Mouse (Mus musculus): ENCODE measurements at regions not wholly inside any gene's neighbourhood (a gene's known extent, or its start where the extent isn't known, plus 50 kb on each side); places are given as distances from the start of the nearest gene placed in this dataset.
A peak's percentile ranks its signal among the peaks of the same experiment; 100 is the strongest.
"Not testable (repeated sequence)": the region's sequence is repeated elsewhere in the genome, so short reads cannot be mapped to it uniquely, and the experiment has no call there.

DNA sequence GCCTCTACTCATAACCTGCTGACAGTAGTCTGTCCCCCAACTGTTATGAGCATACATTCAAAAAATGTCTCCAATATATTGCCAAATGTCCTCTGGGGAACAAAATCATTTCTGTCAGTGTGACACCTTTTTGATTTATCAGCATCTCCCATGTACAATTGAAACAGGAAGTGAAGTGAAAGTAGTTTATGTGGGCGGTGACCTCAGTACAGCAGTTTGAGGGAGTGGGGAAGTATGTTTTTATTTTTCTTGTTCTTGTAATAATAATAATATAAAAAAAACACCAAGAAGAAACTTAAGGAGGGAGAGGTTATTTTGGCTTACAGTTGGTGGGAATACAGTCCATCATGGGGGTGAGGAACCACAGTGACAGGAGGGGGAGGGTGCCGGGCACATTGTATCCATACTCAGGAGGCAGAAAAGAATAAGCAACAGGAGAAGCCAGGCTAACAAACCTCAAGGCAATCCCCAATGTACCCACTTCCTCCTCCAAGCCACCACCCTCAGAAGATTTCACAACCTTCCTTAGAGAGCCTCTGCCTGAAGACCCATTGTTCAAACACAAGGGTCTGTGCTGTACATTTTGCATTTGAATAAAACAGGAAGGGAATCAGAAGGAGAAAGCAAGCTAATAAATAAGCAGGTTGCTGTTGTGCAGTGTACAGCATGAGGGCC lies 93.7 kb upstream of the Plcl2 start:
- ATAC-seq (ENCODE audit: insufficient number of reproducible peaks, insufficient read depth, low FRiP score, low read depth), result no peak
- WGBS, result 94% methylated on average over 2 of the region's 2 CpGs
- no peaks in the 10 kb centered on the region for H3K4me1 ChIP-seq (ENCODE audit: control insufficient read depth in 2 of 2, insufficient read depth in 2 of 2, low read length in 2 of 2)

DNA sequence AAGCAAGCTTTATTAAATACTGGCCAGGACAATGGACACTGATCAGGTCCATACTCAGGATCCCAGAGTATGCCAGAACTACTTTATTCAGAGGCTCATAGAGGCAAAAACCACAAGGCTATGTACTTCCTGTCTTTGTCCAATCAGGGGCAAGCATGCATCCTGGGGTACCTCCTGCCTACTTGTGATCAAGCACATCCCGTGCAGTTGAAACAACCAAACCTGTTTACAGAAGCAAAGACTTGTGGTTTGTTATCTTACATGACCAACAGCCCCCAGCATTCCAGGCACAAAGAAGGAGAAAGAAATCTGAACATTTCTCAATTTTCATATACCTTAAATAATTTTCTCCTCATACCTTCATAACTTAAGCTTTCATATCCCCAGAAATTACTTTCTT lies 93.1 kb upstream of the Plcl2 start:
- peaks cover 4% of the 10 kb centered on the region; the same call in 1 of the 2 replicates for H3K9me3 ChIP-seq (ENCODE audit: control insufficient read depth, low read length)
- no peaks in the 10 kb centered on the region for H3K36me3 ChIP-seq (ENCODE audit: control insufficient read depth, insufficient read depth, low read length)
- no peak overlapping the region for H3K9ac ChIP-seq (ENCODE audit: low read length)
- H3K27ac ChIP-seq (replicated peaks in 1 of 2; ENCODE audit: control insufficient read depth in 1 of 2, insufficient read depth in 1 of 2, low read depth in 2 of 2, low read length in 2 of 2), result no peak overlapping the region
- H3K4me2 ChIP-seq (ENCODE audit: low read length), result no peak overlapping the region
- H3K4me1 ChIP-seq (ENCODE audit: control insufficient read depth in 2 of 2, insufficient read depth in 2 of 2, low read length in 2 of 2), result no peaks in the 10 kb centered on the region
- H3K27me3 ChIP-seq (ENCODE audit: control insufficient read depth, insufficient read depth, low read length), result no peaks in the 10 kb centered on the region
- H3K4me3 ChIP-seq (ENCODE audit: control insufficient read depth in 1 of 2, insufficient read depth in 1 of 2, low read depth in 1 of 2, low read length in 2 of 2), result no peak overlapping the region
- no peak for ATAC-seq (ENCODE audit: insufficient number of reproducible peaks, insufficient read depth, low FRiP score, low read depth)
- 57% methylated on average over 1 of the region's 1 CpGs for WGBS

More for the DNA sequence above, 93.7 kb upstream of the Plcl2 start:
- Histone ChIP-seq H3K4me3 (ENCODE audit: control insufficient read depth in 1 of 2, insufficient read depth in 1 of 2, low read depth in 1 of 2, low read length in 2 of 2) (no peak overlapping the region), H3K9me3 (ENCODE audit: control insufficient read depth, low read length) (peaks cover 4% of the 10 kb centered on the region; the same call in 1 of the 2 replicates), H3K36me3 (ENCODE audit: control insufficient read depth, insufficient read depth, low read length) (no peaks in the 10 kb centered on the region), H3K9ac (ENCODE audit: low read length) (no peak overlapping the region), H3K4me2 (ENCODE audit: low read length) (no peak overlapping the region), H3K27ac (replicated peaks in 1 of 2; ENCODE audit: control insufficient read depth in 1 of 2, insufficient read depth in 1 of 2, low read depth in 2 of 2, low read length in 2 of 2) (no peak overlapping the region), H3K27me3 (ENCODE audit: control insufficient read depth, insufficient read depth, low read length) (no peaks in the 10 kb centered on the region)

DNA sequence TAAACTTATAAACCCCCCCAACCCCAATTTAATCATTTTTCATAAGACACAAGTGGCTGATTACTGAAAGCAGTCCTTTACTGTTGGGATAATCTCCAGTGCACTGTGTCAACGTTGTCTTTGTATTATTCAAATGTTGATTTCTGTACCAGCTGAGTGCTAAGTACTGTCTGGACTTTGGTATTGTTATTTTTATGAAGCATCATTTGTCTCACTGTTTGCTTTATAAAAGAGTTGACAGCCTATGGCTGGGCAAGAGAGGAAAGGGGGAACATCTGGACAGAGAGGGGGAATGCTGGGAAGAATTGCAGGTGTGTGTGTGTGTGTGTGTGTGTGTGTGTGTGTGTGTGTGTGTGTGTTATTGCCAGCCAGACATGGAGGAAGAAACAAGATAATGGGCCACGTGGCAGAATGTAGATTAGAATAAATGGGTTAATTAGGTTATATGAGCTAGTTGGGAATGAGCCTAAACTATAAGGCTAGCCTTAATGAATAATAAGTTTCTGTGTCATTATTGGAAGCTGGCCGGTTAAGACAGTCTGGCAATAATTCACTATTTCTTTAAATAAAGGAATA lies 92.6 kb upstream of the Plcl2 start:
- Histone ChIP-seq H3K4me1 (ENCODE audit: control insufficient read depth in 2 of 2, insufficient read depth in 2 of 2, low read length in 2 of 2) (no peaks in the 10 kb centered on the region), H3K4me3 (ENCODE audit: control insufficient read depth in 1 of 2, insufficient read depth in 1 of 2, low read depth in 1 of 2, low read length in 2 of 2) (no peak overlapping the region), H3K36me3 (ENCODE audit: control insufficient read depth, insufficient read depth, low read length) (no peaks in the 10 kb centered on the region), H3K4me2 (ENCODE audit: low read length) (no peak overlapping the region), H3K27ac (replicated peaks in 1 of 2; ENCODE audit: control insufficient read depth in 1 of 2, insufficient read depth in 1 of 2, low read depth in 2 of 2, low read length in 2 of 2) (no peak overlapping the region), H3K27me3 (ENCODE audit: control insufficient read depth, insufficient read depth, low read length) (no peaks in the 10 kb centered on the region), H3K9ac (ENCODE audit: low read length) (no peak overlapping the region), H3K9me3 (ENCODE audit: control insufficient read depth, low read length) (peaks cover 4% of the 10 kb centered on the region; the same call in 1 of the 2 replicates)
- WGBS, result 67% methylated on average over 3 of the region's 3 CpGs
- no peak for ATAC-seq (ENCODE audit: insufficient number of reproducible peaks, insufficient read depth, low FRiP score, low read depth)

DNA sequence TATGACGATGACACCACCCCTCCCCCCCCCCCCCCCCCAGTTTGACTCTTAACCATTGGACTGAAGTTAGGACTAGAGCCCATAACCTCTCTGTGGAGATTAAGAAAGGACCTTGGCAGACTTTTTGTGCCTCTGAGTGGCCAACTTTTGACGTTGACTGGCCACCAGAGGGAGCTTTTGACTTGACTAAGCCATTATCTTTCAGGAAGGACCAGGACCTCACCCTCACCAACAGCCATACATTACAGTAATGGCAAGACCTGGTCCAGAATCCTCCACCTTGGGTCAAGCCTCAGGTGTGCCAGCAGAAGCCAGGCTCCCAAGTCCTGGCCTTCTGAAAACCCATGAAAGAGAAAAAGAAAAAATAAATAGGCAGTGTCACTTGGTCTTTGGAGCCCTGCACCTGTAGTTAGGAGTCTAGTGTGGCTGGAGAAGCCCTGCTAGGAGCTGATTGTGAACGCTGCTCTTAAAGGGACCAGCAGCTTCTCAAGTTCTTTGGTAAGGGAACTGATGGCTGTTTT lies 90.3 kb upstream of the Plcl2 start:
- no peak for ATAC-seq (ENCODE audit: insufficient number of reproducible peaks, insufficient read depth, low FRiP score, low read depth)

GRCm38 (mm10) chr17:50419551-50419950 lies 89.7 kb upstream of the Plcl2 start:
- not testable (repeated sequence) for H3K4me3 ChIP-seq (ENCODE audit: control insufficient read depth in 1 of 2, insufficient read depth in 1 of 2, low read depth in 1 of 2, low read length in 2 of 2); H3K4me1 ChIP-seq (ENCODE audit: control insufficient read depth in 2 of 2, insufficient read depth in 2 of 2, low read length in 2 of 2); H3K9me3 ChIP-seq (ENCODE audit: control insufficient read depth, low read length); H3K36me3 ChIP-seq (ENCODE audit: control insufficient read depth, insufficient read depth, low read length); H3K9ac ChIP-seq (ENCODE audit: low read length); H3K27me3 ChIP-seq (ENCODE audit: control insufficient read depth, insufficient read depth, low read length); H3K27ac ChIP-seq (replicated peaks in 1 of 2; ENCODE audit: control insufficient read depth in 1 of 2, insufficient read depth in 1 of 2, low read depth in 2 of 2, low read length in 2 of 2); ATAC-seq (ENCODE audit: insufficient number of reproducible peaks, insufficient read depth, low FRiP score, low read depth); H3K4me2 ChIP-seq (ENCODE audit: low read length)

More for the DNA sequence above, 90.3 kb upstream of the Plcl2 start:
- Histone ChIP-seq H3K4me3 (ENCODE audit: control insufficient read depth in 1 of 2, insufficient read depth in 1 of 2, low read depth in 1 of 2, low read length in 2 of 2) (no peak overlapping the region), H3K9me3 (ENCODE audit: control insufficient read depth, low read length) (peaks cover 4% of the 10 kb centered on the region; the same call in 1 of the 2 replicates), H3K36me3 (ENCODE audit: control insufficient read depth, insufficient read depth, low read length) (no peaks in the 10 kb centered on the region), H3K9ac (ENCODE audit: low read length) (no peak overlapping the region), H3K27ac (replicated peaks in 1 of 2; ENCODE audit: control insufficient read depth in 1 of 2, insufficient read depth in 1 of 2, low read depth in 2 of 2, low read length in 2 of 2) (no peak overlapping the region), H3K4me1 (ENCODE audit: control insufficient read depth in 2 of 2, insufficient read depth in 2 of 2, low read length in 2 of 2) (no peaks in the 10 kb centered on the region), H3K4me2 (ENCODE audit: low read length) (no peak overlapping the region), H3K27me3 (ENCODE audit: control insufficient read depth, insufficient read depth, low read length) (no peaks in the 10 kb centered on the region)
- WGBS, result 68% methylated on average over 3 of the region's 3 CpGs

DNA sequence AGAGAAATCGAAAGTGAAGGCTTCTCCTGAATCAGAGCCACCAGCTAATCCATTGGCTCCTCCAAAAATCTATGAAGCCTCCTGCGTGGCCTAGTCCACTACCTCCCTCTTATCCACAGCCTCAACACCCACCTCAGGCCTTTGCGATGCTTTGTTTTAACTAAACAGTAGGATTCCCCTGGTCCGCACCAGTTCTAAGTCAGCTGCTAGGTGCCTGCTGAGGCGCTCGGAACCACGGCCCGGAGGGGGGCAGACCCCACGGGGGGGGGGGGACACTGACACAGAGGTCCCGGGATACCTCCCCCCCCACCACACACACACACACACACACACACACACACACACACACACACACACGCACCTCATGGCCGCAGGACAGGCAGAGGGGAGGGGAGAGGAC lies 89.2 kb upstream of the Plcl2 start:
- Histone ChIP-seq H3K9ac (ENCODE audit: low read length) (no peak overlapping the region), H3K36me3 (ENCODE audit: control insufficient read depth, insufficient read depth, low read length) (no peaks in the 10 kb centered on the region)

DNA sequence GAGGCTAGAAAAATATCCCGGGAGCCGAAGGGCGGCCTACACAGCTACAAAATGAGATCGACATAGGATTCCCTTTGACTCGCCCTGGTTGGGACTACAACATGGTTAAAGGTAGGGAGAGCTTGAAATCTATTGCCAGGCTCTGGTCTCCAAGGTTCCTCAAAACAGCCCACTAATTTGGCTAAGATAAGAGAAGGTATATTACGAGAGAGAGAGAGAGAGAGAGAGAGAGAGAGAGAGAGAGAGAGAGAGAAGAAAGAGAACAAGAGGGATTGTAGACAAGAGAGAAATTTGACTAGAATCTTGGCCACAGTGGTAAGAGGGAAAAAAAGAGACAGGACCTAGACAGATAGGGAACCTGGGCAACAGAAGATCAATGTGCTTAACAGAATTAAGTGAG lies 88.5 kb upstream of the Plcl2 start:
- ATAC-seq (ENCODE audit: insufficient number of reproducible peaks, insufficient read depth, low FRiP score, low read depth), result no peak
- Histone ChIP-seq H3K4me1 (ENCODE audit: control insufficient read depth in 2 of 2, insufficient read depth in 2 of 2, low read length in 2 of 2) (no peaks in the 10 kb centered on the region), H3K4me2 (ENCODE audit: low read length) (no peak overlapping the region), H3K9me3 (ENCODE audit: control insufficient read depth, low read length) (peaks cover 4% of the 10 kb centered on the region; the same call in 1 of the 2 replicates), H3K9ac (ENCODE audit: low read length) (no peak overlapping the region), H3K4me3 (ENCODE audit: control insufficient read depth in 1 of 2, insufficient read depth in 1 of 2, low read depth in 1 of 2, low read length in 2 of 2) (no peak overlapping the region), H3K36me3 (ENCODE audit: control insufficient read depth, insufficient read depth, low read length) (no peaks in the 10 kb centered on the region), H3K27me3 (ENCODE audit: control insufficient read depth, insufficient read depth, low read length) (no peaks in the 10 kb centered on the region), H3K27ac (replicated peaks in 1 of 2; ENCODE audit: control insufficient read depth in 1 of 2, insufficient read depth in 1 of 2, low read depth in 2 of 2, low read length in 2 of 2) (no peak overlapping the region)
- 88% methylated on average over 6 of the region's 6 CpGs for WGBS

More for the DNA sequence above, 89.2 kb upstream of the Plcl2 start:
- Histone ChIP-seq H3K4me1 (ENCODE audit: control insufficient read depth in 2 of 2, insufficient read depth in 2 of 2, low read length in 2 of 2) (no peaks in the 10 kb centered on the region), H3K27ac (replicated peaks in 1 of 2; ENCODE audit: control insufficient read depth in 1 of 2, insufficient read depth in 1 of 2, low read depth in 2 of 2, low read length in 2 of 2) (no peak overlapping the region), H3K4me2 (ENCODE audit: low read length) (no peak overlapping the region), H3K4me3 (ENCODE audit: control insufficient read depth in 1 of 2, insufficient read depth in 1 of 2, low read depth in 1 of 2, low read length in 2 of 2) (no peak overlapping the region), H3K9me3 (ENCODE audit: control insufficient read depth, low read length) (peaks cover 4% of the 10 kb centered on the region; the same call in 1 of the 2 replicates), H3K27me3 (ENCODE audit: control insufficient read depth, insufficient read depth, low read length) (no peaks in the 10 kb centered on the region)
- 76% methylated on average over 11 of the region's 12 CpGs for WGBS
- ATAC-seq (ENCODE audit: insufficient number of reproducible peaks, insufficient read depth, low FRiP score, low read depth), result peak; percentile 92
